Mouse (Mus musculus): ENCODE measurements around the gene Kctd5.

DNA sequence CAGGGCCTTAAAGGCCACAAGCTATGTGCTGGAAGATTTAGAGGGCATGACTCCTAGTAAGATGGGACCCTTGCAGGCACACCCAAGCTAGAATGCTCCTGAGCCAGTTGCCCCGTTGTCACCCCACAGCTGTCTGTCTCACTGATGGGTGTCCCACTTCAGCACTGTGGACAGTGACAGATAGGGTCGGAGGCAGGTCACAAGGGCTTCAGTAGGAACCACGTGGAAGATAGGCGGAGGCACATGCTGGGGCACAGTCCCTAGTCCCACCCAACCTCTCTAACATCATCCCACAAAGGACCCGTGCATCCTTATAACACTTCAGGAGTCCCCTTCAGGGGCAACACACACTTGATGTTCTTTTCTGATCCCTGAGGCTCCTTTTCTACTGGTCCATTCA, 27.3 kb downstream of the Kctd5 start:
- no peak for TF ChIP-seq CTCF (IDR thresholded peaks at IDR 0.05; ENCODE audit: low read depth, low read length)
- no peak for TF ChIP-seq POLR2A (IDR thresholded peaks at IDR 0.05; ENCODE audit: extremely low read depth, insufficient read depth, low read length)
